Mouse (Mus musculus): ENCODE data around the gene Krtap10-10. TPM values are rescaled to one million over a fixed set of nuclear protein-coding genes. Genes with fewer than 3 reads are reported as not detected.

Gene Krtap10-10
- total and polyA plus RNA-seq, 2 experiments from 2014 or later = not detected

DNA sequence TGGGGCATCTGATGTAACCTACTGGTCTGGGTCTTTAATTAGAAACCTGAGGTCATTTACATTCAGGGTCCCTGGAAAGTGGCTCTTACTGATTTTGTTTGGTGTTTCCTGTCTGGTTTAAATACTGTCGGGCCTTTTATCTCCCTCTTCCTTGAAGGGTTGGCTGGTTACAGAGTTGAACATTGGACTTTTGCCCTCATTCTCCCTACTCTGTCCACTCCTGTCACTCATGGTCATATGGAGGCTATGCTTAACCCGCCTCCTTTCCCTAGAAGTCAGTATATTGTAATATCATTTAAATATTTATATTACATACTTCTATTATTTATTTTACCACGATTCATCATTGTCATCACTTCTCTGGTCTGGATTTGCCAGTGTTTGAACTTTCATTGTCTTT lies 31.7 kb upstream of the Krtap10-10 start:
- ATAC-seq (no peak), DNase-seq (no peak)
- Histone ChIP-seq H3K27me3 (ENCODE audit: insufficient read depth, low read length) (no peaks in the 10 kb centered on the region), H3K4me2 (ENCODE audit: low read depth) (no peak overlapping the region), H3K27ac (ENCODE audit: low read depth, low read length) (no peak overlapping the region), H3K9me3 (ENCODE audit: low read length) (no peaks in the 10 kb centered on the region), H3K36me3 (ENCODE audit: insufficient read depth) (no peaks in the 10 kb centered on the region), H3K9ac (no peak overlapping the region), H3K4me3 (ENCODE audit: low read depth, low read length) (no peak overlapping the region), H3K4me1 (ENCODE audit: insufficient read depth) (no peaks in the 10 kb centered on the region)
- TF ChIP-seq CTCF (IDR thresholded peaks at IDR 0.05; ENCODE audit: low read depth) = no peak
- WGBS = 78% methylated on average over 3 of the region's 3 CpGs

DNA sequence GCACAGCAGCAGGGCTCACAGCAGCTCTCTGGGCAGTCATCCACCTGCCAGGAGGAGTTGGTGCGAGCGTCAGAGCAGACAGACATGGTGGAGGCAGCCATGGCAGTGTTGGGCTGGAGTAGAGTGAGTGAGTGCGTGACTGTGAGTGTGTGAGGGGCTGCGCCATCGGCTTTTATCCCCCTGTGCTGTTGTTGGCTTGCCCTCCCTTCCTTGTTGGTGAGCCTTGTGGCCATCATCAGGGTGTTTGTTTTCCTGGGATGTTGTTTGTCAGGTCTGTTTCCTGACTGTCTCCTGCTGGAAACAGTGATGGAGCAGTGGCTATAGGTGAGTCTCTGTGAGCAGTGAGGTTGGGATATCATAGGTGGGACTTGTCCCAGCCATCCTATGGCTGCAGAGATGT lies 24.0 kb upstream of the Krtap10-10 start, which contains the start of gene Gm9507:
TSS of gene Gm9507 (minus strand) at position 101 of the 400 bp plus-strand sequence.
- TF ChIP-seq CTCF (IDR thresholded peaks at IDR 0.05; ENCODE audit: low read depth) = no peak
- WGBS = 66% methylated on average over 5 of the region's 5 CpGs
- no peak for ATAC-seq
- no peak within 1 kb of the TSS for H3K4me3 ChIP-seq (ENCODE audit: low read depth, low read length)
- H3K27me3 ChIP-seq (ENCODE audit: insufficient read depth, low read length) = no peaks in the 10 kb centered on the region
- no peaks in the 10 kb centered on the region for H3K4me1 ChIP-seq (ENCODE audit: insufficient read depth)
- DNase-seq = no peak
- H3K27ac ChIP-seq (ENCODE audit: low read depth, low read length) = no peak within 1 kb of the TSS
- H3K9ac ChIP-seq = no peak within 1 kb of the TSS
- H3K36me3 ChIP-seq (ENCODE audit: insufficient read depth) = no peaks in the 10 kb centered on the region
- no peaks in the 10 kb centered on the region for H3K9me3 ChIP-seq (ENCODE audit: low read length)
- no peak within 1 kb of the TSS for H3K4me2 ChIP-seq (ENCODE audit: low read depth)

DNA sequence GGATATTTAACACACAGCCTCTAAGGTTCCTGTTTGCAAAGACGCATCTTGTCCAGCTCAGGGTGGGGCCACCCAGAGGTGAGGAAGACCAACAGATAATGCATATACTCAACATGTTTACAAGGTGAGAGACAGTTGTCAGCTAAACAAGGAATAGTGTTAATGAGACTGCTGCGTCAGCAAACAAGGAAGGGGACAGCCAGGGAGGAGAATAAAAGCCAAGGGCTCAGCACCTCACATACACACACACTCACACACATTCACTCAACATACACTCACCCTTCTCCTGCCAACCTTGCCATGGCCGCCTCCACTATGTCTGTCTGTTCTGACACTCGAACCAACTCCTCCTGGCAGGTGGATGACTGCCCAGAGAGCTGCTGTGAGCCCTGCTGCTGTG lies 21.4 kb upstream of the Krtap10-10 start, which contains the start of gene Gm2696:
TSS of gene Gm2696 (plus strand) at position 301 of the 400 bp plus-strand sequence.
- ATAC-seq = no peak
- Histone ChIP-seq H3K4me2 (ENCODE audit: low read depth) (no peak within 1 kb of the TSS), H3K27me3 (ENCODE audit: insufficient read depth, low read length) (no peaks in the 10 kb centered on the region), H3K27ac (ENCODE audit: low read depth, low read length) (no peak within 1 kb of the TSS), H3K9ac (no peak within 1 kb of the TSS), H3K4me1 (ENCODE audit: insufficient read depth) (no peaks in the 10 kb centered on the region), H3K4me3 (ENCODE audit: low read depth, low read length) (no peak within 1 kb of the TSS), H3K9me3 (ENCODE audit: low read length) (no peaks in the 10 kb centered on the region), H3K36me3 (ENCODE audit: insufficient read depth) (no peaks in the 10 kb centered on the region)
- no peak for DNase-seq
- WGBS = 51% methylated on average over 4 of the region's 4 CpGs
- TF ChIP-seq CTCF (IDR thresholded peaks at IDR 0.05; ENCODE audit: low read depth) = no peak

DNA sequence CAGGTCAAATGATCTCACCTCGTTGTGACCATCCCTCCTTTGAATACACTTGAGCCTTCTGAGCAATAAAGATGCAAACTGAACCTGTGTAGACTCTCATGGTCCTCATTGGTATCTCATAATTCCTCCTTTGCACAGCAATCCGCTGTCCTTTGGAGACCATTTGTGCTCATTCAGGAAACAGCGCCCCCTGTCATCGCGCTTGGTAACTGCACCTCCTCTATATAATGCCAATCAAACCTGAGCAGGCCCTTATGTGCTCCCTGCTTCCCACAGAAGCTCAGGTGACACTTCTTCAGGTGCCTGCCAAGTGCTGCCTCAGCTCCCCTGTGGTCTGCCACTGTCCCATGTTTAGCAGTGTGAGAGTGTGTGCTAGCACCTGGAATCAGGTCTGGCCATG lies 20.2 kb upstream of the Krtap10-10 start:
- no peaks in the 10 kb centered on the region for H3K36me3 ChIP-seq (ENCODE audit: insufficient read depth)
- H3K4me1 ChIP-seq (ENCODE audit: insufficient read depth) = no peaks in the 10 kb centered on the region
- no peak overlapping the region for H3K4me2 ChIP-seq (ENCODE audit: low read depth)
- 36% methylated on average over 5 of the region's 5 CpGs for WGBS
- no peaks in the 10 kb centered on the region for H3K27me3 ChIP-seq (ENCODE audit: insufficient read depth, low read length)
- no peak for ATAC-seq
- H3K4me3 ChIP-seq (ENCODE audit: low read depth, low read length) = no peak overlapping the region
- no peak overlapping the region for H3K9ac ChIP-seq
- TF ChIP-seq CTCF (IDR thresholded peaks at IDR 0.05; ENCODE audit: low read depth) = peak; percentile 60
- peak; percentile 25 for DNase-seq
- no peak overlapping the region for H3K27ac ChIP-seq (ENCODE audit: low read depth, low read length)
- no peaks in the 10 kb centered on the region for H3K9me3 ChIP-seq (ENCODE audit: low read length)

DNA sequence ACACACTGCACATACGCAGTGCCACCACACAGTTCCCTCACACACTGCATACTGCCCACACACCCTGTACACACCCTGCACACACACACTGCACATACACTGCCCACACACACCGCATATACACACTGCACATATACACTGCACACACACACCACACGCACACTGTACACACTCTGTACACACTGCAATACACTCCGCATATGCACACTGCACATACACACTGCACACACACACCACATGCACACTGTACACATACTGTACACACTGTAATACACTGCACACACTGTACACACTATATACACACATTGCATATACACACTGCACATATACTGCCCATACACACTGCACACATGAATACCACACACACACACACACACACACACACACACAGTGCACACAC lies 17.2 kb upstream of the Krtap10-10 start:
- Histone ChIP-seq H3K27ac (ENCODE audit: low read depth, low read length) (no peak overlapping the region), H3K9ac (no peak overlapping the region), H3K27me3 (ENCODE audit: insufficient read depth, low read length) (no peaks in the 10 kb centered on the region), H3K4me2 (ENCODE audit: low read depth) (no peak overlapping the region), H3K9me3 (ENCODE audit: low read length) (no peaks in the 10 kb centered on the region), H3K4me3 (ENCODE audit: low read depth, low read length) (no peak overlapping the region), H3K36me3 (ENCODE audit: insufficient read depth) (no peaks in the 10 kb centered on the region), H3K4me1 (ENCODE audit: insufficient read depth) (no peaks in the 10 kb centered on the region)
- no peak for TF ChIP-seq CTCF (IDR thresholded peaks at IDR 0.05; ENCODE audit: low read depth)
- ATAC-seq (no peak), DNase-seq (no peak)
- WGBS = 97% methylated on average over 4 of the region's 4 CpGs

DNA sequence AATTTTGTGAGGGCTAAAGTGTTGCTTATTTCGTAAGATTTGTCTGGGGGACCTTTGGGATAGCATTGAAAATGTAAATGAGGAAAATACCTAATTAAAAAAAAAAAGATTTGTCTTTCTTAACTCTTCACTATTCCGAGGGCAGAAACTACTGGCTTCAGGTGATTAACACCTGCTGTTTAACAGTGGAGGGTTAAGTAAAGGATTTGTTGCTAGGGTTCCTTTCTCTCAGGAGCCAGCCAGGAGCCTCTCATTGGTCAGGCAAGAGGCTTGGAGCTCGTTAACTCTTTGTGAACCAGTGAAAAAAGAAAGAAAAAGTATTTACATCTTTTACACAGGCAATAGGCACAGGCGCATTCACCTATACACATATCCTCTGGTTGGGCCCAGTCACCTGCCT lies 16.5 kb upstream of the Krtap10-10 start:
- Histone ChIP-seq H3K36me3 (ENCODE audit: insufficient read depth) (no peaks in the 10 kb centered on the region), H3K4me3 (ENCODE audit: low read depth, low read length) (no peak overlapping the region), H3K9me3 (ENCODE audit: low read length) (no peaks in the 10 kb centered on the region), H3K27me3 (ENCODE audit: insufficient read depth, low read length) (no peaks in the 10 kb centered on the region), H3K4me2 (ENCODE audit: low read depth) (no peak overlapping the region), H3K4me1 (ENCODE audit: insufficient read depth) (no peaks in the 10 kb centered on the region), H3K9ac (no peak overlapping the region), H3K27ac (ENCODE audit: low read depth, low read length) (no peak overlapping the region)
- DNase-seq (no peak), ATAC-seq (no peak)
- WGBS = 22% methylated on average over 4 of the region's 4 CpGs
- no peak for TF ChIP-seq CTCF (IDR thresholded peaks at IDR 0.05; ENCODE audit: low read depth)

DNA sequence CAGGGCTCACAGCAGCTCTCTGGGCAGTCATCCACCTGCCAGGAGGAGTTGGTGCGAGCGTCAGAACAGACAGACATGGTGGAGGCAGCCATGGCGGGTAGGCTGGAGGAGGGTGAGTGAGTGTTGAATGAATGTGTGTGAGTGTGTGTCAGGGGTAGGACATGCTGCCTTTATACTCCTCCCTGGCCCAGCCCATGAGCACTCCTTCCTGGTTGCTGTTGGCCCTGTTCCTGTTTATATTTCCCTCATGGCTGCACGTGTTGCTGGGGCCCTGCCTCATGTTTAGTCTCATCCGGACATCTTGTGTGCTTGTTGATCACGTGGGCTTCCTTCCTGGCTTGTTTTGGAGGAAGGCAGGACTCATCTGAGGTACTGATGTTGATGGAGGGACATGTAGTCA lies 8.8 kb upstream of the Krtap10-10 start, which contains the start of gene Krtap10-4:
TSS of gene Krtap10-4 (minus strand) at position 145 of the 400 bp plus-strand sequence.
- no peak within 1 kb of the TSS for H3K27ac ChIP-seq (ENCODE audit: low read depth, low read length)
- ATAC-seq (no peak), DNase-seq (no peak)
- no peaks in the 10 kb centered on the region for H3K27me3 ChIP-seq (ENCODE audit: insufficient read depth, low read length)
- no peak for TF ChIP-seq CTCF (IDR thresholded peaks at IDR 0.05; ENCODE audit: low read depth)
- no peaks in the 10 kb centered on the region for H3K36me3 ChIP-seq (ENCODE audit: insufficient read depth)
- no peaks in the 10 kb centered on the region for H3K4me1 ChIP-seq (ENCODE audit: insufficient read depth)
- H3K4me2 ChIP-seq (ENCODE audit: low read depth) = no peak within 1 kb of the TSS
- H3K9me3 ChIP-seq (ENCODE audit: low read length) = no peaks in the 10 kb centered on the region
- 58% methylated on average over 6 of the region's 6 CpGs for WGBS
- no peak within 1 kb of the TSS for H3K9ac ChIP-seq
- no peak within 1 kb of the TSS for H3K4me3 ChIP-seq (ENCODE audit: low read depth, low read length)

Data from forebrain, postnatal 0 days (tissue).